30 mouse cellular contexts compared by ENCODE assay signal in the genomic region with DNA sequence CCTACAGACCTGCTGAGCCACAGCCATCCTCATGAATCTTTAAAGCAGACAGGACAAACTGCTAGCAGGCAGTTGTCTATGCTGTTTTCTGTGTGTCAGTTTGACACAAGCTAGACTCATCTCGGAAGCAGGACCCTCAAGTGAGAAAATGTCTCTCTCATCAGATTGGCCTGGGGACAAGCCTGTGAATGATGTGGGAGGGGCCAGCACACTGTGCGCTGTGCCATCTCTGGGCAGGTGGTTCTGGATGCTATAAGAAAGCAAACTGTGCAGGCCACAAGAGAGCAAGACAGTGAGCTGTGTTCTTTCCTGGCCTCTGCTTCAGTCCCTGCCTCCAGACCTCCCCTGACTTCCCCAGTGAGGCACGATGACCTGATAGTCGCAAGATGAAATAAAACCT. TPM values are rescaled to one million over a fixed set of nuclear protein-coding genes. Genes with fewer than 3 reads are reported as not detected.
DNase-seq lines count a peak whose midpoint lies in the region; ATAC-seq and TF ChIP-seq lines count a peak whose summit lies in the region.
"Had no signal": no experiment of that assay in that cellular context is flagged by ENCODE, and none has a peak within 500 bp of the region (broad histone marks: within the 10 kb centered on the region; RNA-seq: fewer than 3 reads in every experiment).

No protein-coding gene starts in this region.

- H3K4me3 ChIP-seq in forebrain, postnatal 0 days (ENCODE audit: low read depth, low read length) = no peak overlapping the region
- no peak overlapping the region for H3K4me3 ChIP-seq in forebrain, embryonic 12.5 days (replicated peaks)
- no peak overlapping the region for H3K4me3 ChIP-seq in hindbrain, postnatal 0 days (ENCODE audit: low read length)
- no peak overlapping the region for H3K4me3 ChIP-seq in hindbrain, embryonic 11.5 days (ENCODE audit: low read depth, low read length)
- no peak overlapping the region for H3K4me3 ChIP-seq in neural tube, embryonic 12.5 days
- H3K4me3 ChIP-seq: erythroblast, embryonic 14.5 days; forebrain, embryonic 13.5 days; intestine, embryonic 15.5 days; left cerebral cortex, adult 2 months; limb, embryonic 12.5 days; liver, embryonic 15.5 days; midbrain, embryonic 12.5 days had no signal

- no peak overlapping the region for H3K27ac ChIP-seq in forebrain, postnatal 0 days (ENCODE audit: low read depth, low read length)
- H3K27ac ChIP-seq in forebrain, embryonic 12.5 days = no peak overlapping the region
- H3K27ac ChIP-seq in hindbrain, postnatal 0 days = no peak overlapping the region
- H3K27ac ChIP-seq in hindbrain, embryonic 11.5 days (ENCODE audit: low read depth, low read length) = no peak overlapping the region
- no peak overlapping the region for H3K27ac ChIP-seq in neural tube, embryonic 12.5 days
- H3K27ac ChIP-seq: forebrain, embryonic 13.5 days; intestine, embryonic 15.5 days; kidney, postnatal 0 days; left cerebral cortex, adult 2 months; limb, embryonic 12.5 days; liver, embryonic 15.5 days; midbrain, embryonic 12.5 days; stomach, postnatal 0 days had no signal

- no peaks in the 10 kb centered on the region for H3K36me3 ChIP-seq in forebrain, postnatal 0 days (ENCODE audit: insufficient read depth)
- H3K36me3 ChIP-seq in forebrain, embryonic 12.5 days (replicated peaks) = no peaks in the 10 kb centered on the region
- no peaks in the 10 kb centered on the region for H3K36me3 ChIP-seq in hindbrain, postnatal 0 days (ENCODE audit: insufficient read depth, low read length)
- H3K36me3 ChIP-seq in hindbrain, embryonic 11.5 days (ENCODE audit: control insufficient read depth, insufficient read depth, low read length) = no peaks in the 10 kb centered on the region
- H3K36me3 ChIP-seq in neural tube, embryonic 12.5 days = no peaks in the 10 kb centered on the region
- H3K36me3 ChIP-seq: intestine, embryonic 15.5 days; limb, embryonic 12.5 days; liver, embryonic 15.5 days; midbrain, embryonic 12.5 days had no signal

- 72% methylated on average over 4 of the region's 4 CpGs for WGBS in forebrain, postnatal 0 days
- WGBS in forebrain, embryonic 12.5 days = 86% methylated on average over 4 of the region's 4 CpGs
- 52% methylated on average over 4 of the region's 4 CpGs for WGBS in hindbrain, postnatal 0 days
- 72% methylated on average over 4 of the region's 4 CpGs for WGBS in hindbrain, embryonic 11.5 days
- 76% methylated on average over 4 of the region's 4 CpGs for WGBS in neural tube, embryonic 12.5 days

- H3K9ac ChIP-seq in forebrain, postnatal 0 days = no peak overlapping the region
- no peak overlapping the region for H3K9ac ChIP-seq in forebrain, embryonic 12.5 days
- H3K9ac ChIP-seq in hindbrain, postnatal 0 days (replicated peaks; ENCODE audit: low read length) = no peak overlapping the region
- no peak overlapping the region for H3K9ac ChIP-seq in hindbrain, embryonic 11.5 days (ENCODE audit: low read depth, low read length)
- H3K9ac ChIP-seq in neural tube, embryonic 12.5 days = no peak overlapping the region
- H3K9ac ChIP-seq: forebrain, embryonic 13.5 days; intestine, embryonic 15.5 days; limb, embryonic 12.5 days; liver, embryonic 15.5 days; lung, embryonic 14.5 days; midbrain, embryonic 12.5 days had no signal

- no peaks in the 10 kb centered on the region for H3K4me1 ChIP-seq in forebrain, postnatal 0 days (ENCODE audit: insufficient read depth)
- H3K4me1 ChIP-seq in forebrain, embryonic 12.5 days = no peaks in the 10 kb centered on the region
- H3K4me1 ChIP-seq in hindbrain, postnatal 0 days (ENCODE audit: insufficient read depth, low read length) = peaks cover 2% of the 10 kb centered on the region; the same call in 1 of the 2 replicates
- no peaks in the 10 kb centered on the region for H3K4me1 ChIP-seq in hindbrain, embryonic 11.5 days (replicated peaks; ENCODE audit: control insufficient read depth, insufficient read depth, low read length)
- H3K4me1 ChIP-seq in neural tube, embryonic 12.5 days = no peaks in the 10 kb centered on the region
- H3K4me1 ChIP-seq: forebrain, embryonic 13.5 days; intestine, embryonic 15.5 days; limb, embryonic 12.5 days; liver, embryonic 15.5 days; midbrain, embryonic 12.5 days had no signal

- ATAC-seq in forebrain, postnatal 0 days = 0 out of 2 replicates have a peak, but pooled peaks have one; percentile 29
- ATAC-seq in forebrain, embryonic 12.5 days (ENCODE audit: low FRiP score) = no peak
- peak; percentile 51; the same call in 1 of the 2 replicates for ATAC-seq in hindbrain, postnatal 0 days
- ATAC-seq in hindbrain, embryonic 11.5 days (ENCODE audit: low FRiP score) = no peak
- 0 out of 2 replicates have a peak, but pooled peaks have one; percentile 25 for ATAC-seq in neural tube, embryonic 12.5 days (ENCODE audit: low FRiP score, low read depth)
- ATAC-seq: forebrain, embryonic 13.5 days; hindbrain, embryonic 16.5 days; intestine, embryonic 15.5 days had no signal

- DNase-seq in forebrain, postnatal 0 days = no peak
- DNase-seq in hindbrain, postnatal 0 days (ENCODE audit: low spot score) = peak; percentile 6
- DNase-seq in hindbrain, embryonic 11.5 days (ENCODE audit: low spot score) = no peak
- no peak for DNase-seq in neural tube, embryonic 10.5 days (ENCODE audit: extremely low spot score, low spot score)
- peak; percentile 35 for DNase-seq in retina, postnatal 1 day
- DNase-seq in layer of hippocampus, postnatal 14 days (ENCODE audit: low spot score in 2 of 2) = no peak
- DNase-seq: cerebellum, adult 2 months; cerebellum, postnatal 14 days; heart, postnatal 14 days; kidney, adult 8-10 months; kidney, postnatal 4 days; layer of hippocampus, adult 9-11 months; lung, embryonic 14.5 days; lung, postnatal 14 days; right cerebral cortex, postnatal 4 days; thymus, adult 18-20 months; thymus, postnatal 25 days had no signal

- no peaks in the 10 kb centered on the region for H3K9me3 ChIP-seq in forebrain, postnatal 0 days (ENCODE audit: low read length)
- no peaks in the 10 kb centered on the region for H3K9me3 ChIP-seq in forebrain, embryonic 12.5 days
- H3K9me3 ChIP-seq in hindbrain, postnatal 0 days (ENCODE audit: low read length) = no peaks in the 10 kb centered on the region
- no peaks in the 10 kb centered on the region for H3K9me3 ChIP-seq in hindbrain, embryonic 11.5 days (ENCODE audit: control insufficient read depth, low read length)
- no peaks in the 10 kb centered on the region for H3K9me3 ChIP-seq in neural tube, embryonic 12.5 days
- H3K9me3 ChIP-seq: forebrain, embryonic 13.5 days; intestine, embryonic 15.5 days; limb, embryonic 12.5 days; liver, embryonic 15.5 days; midbrain, embryonic 12.5 days had no signal

- H3K4me2 ChIP-seq in forebrain, postnatal 0 days (ENCODE audit: low read depth) = no peak overlapping the region
- H3K4me2 ChIP-seq in forebrain, embryonic 12.5 days = no peak overlapping the region
- H3K4me2 ChIP-seq in hindbrain, postnatal 0 days (ENCODE audit: low read depth, low read length) = no peak overlapping the region
- H3K4me2 ChIP-seq in hindbrain, embryonic 11.5 days (replicated peaks; ENCODE audit: low read depth, low read length) = no peak overlapping the region
- no peak overlapping the region for H3K4me2 ChIP-seq in neural tube, embryonic 12.5 days (replicated peaks)
- H3K4me2 ChIP-seq: forebrain, embryonic 13.5 days; intestine, embryonic 15.5 days; limb, embryonic 12.5 days; liver, embryonic 15.5 days; lung, embryonic 14.5 days; midbrain, embryonic 12.5 days had no signal

- H3K27me3 ChIP-seq in forebrain, postnatal 0 days (ENCODE audit: insufficient read depth, low read length) = no peaks in the 10 kb centered on the region
- H3K27me3 ChIP-seq in forebrain, embryonic 12.5 days = no peaks in the 10 kb centered on the region
- H3K27me3 ChIP-seq in hindbrain, postnatal 0 days (ENCODE audit: insufficient read depth, low read length) = no peaks in the 10 kb centered on the region
- H3K27me3 ChIP-seq in hindbrain, embryonic 11.5 days (ENCODE audit: control insufficient read depth, insufficient read depth, low read length) = no peaks in the 10 kb centered on the region
- no peaks in the 10 kb centered on the region for H3K27me3 ChIP-seq in neural tube, embryonic 12.5 days (replicated peaks)
- H3K27me3 ChIP-seq: CH12.LX; forebrain, embryonic 13.5 days; intestine, embryonic 15.5 days; limb, embryonic 12.5 days; liver, embryonic 15.5 days; midbrain, embryonic 12.5 days had no signal

- TF ChIP-seq CTCF in forebrain, postnatal 0 days (IDR thresholded peaks at IDR 0.05; ENCODE audit: low read depth) = no peak
- TF ChIP-seq CTCF in hindbrain, postnatal 0 days (IDR thresholded peaks at IDR 0.05; ENCODE audit: low read depth) = no peak

RNA-seq across cellular contexts. Expression of gene Ak4, which starts 40.3 kb away (rescaled TPM):
- 8.4 and 10.2 TPM in 2 replicates for total RNA-seq in forebrain, postnatal 0 days (2014; rRNA removed)
- polyA plus RNA-seq in forebrain, postnatal 0 days (2015; fragmentation: Nextera tagmentation; extraction: Ambion mirVana) = 4.3 and 6.0 TPM in 2 replicates
- polyA plus RNA-seq in forebrain, embryonic 12.5 days (2016; fragmentation: Nextera tagmentation; extraction: Ambion mirVana) = 17.8 and 20.5 TPM in 2 replicates
- total RNA-seq in hindbrain, postnatal 0 days (2014; rRNA removed) = 18.6 and 23.6 TPM in 2 replicates
- polyA plus RNA-seq in hindbrain, postnatal 0 days (2015; fragmentation: Nextera tagmentation; extraction: Ambion mirVana) = 8.2 and 8.4 TPM in 2 replicates
- 7.0 and 10.4 TPM in 2 replicates for polyA plus RNA-seq in hindbrain, embryonic 11.5 days (2014; fragmentation: Nextera tagmentation; extraction: Ambion mirVana)
- polyA plus RNA-seq in neural tube, embryonic 12.5 days (2016; fragmentation: Nextera tagmentation; extraction: Ambion mirVana) = 10.4 and 12.0 TPM in 2 replicates
- 10 to 100 TPM; 50.0 to 61.6 TPM for total RNA-seq in layer of hippocampus, postnatal 14 days (2021)

Comparison
In these comparisons a context has a peak if more than half of its experiments do, and no peak if none do; other contexts are left out.
1. ATAC-seq: peak in forebrain, postnatal 0 days (single experiment), hindbrain, postnatal 0 days (single experiment) and neural tube, embryonic 12.5 days (single experiment); none in forebrain, embryonic 12.5 days (single experiment) and hindbrain, embryonic 11.5 days (single experiment).
2. DNase-seq: peak in hindbrain, postnatal 0 days (single experiment) and retina, postnatal 1 day (single experiment); none in forebrain, postnatal 0 days (single experiment), hindbrain, embryonic 11.5 days (single experiment), neural tube, embryonic 10.5 days (single experiment) and layer of hippocampus, postnatal 14 days (0 of 2).